9 mouse cellular contexts compared by ENCODE assay signal in genomic region chr15:91702991-91703715, GRCm38 (mm10). TPM values are rescaled to one million over a fixed set of nuclear protein-coding genes. Genes with fewer than 3 reads are reported as not detected.
DNase-seq lines count a peak whose midpoint lies in the region; ATAC-seq and TF ChIP-seq lines count a peak whose summit lies in the region.
"Had no signal": no experiment of that assay in that cellular context is flagged by ENCODE, and none has a peak within 500 bp of the region (broad histone marks: within the 10 kb centered on the region; RNA-seq: fewer than 3 reads in every experiment).

No protein-coding gene starts in this region.

- DNase-seq in 3T3-L1 (ENCODE audit: low read depth, low spot score) (peak; percentile 97), ES-E14 (ENCODE audit: low read depth, low spot score) (no peak)
- DNase-seq in cerebellum, adult 9-10 months, result peak; percentile 66
- peak; percentile 62 to 74 for DNase-seq in heart, adult 2 months
- peak; percentile 53 for DNase-seq in lung, postnatal 14 days
- no peak for DNase-seq in thymus, postnatal 36 days
- no peak for DNase-seq in urinary bladder, adult 2 months (ENCODE audit: low spot score)

- H3K27me3 ChIP-seq in heart, adult 2 months (ENCODE audit: control insufficient read depth, insufficient read depth, low read length), result no peaks in the 10 kb centered on the region
- H3K27me3 ChIP-seq in kidney, embryonic 15.5 days, result no peaks in the 10 kb centered on the region
- H3K27me3 ChIP-seq: embryonic facial prominence, embryonic 12.5 days had no signal

- no peaks in the 10 kb centered on the region; the same call in 1 of the 2 replicates for H3K79me2 ChIP-seq in heart, adult 2 months (replicated peaks; ENCODE audit: control insufficient read depth, insufficient read depth, low read length)

- 0 out of 2 replicates have a peak, but pooled peaks have one; percentile 9 for TF ChIP-seq EP300 in heart, adult 2 months (IDR thresholded peaks at IDR 0.05; ENCODE audit: insufficient read depth, low read depth, low read length)

- 2% methylated on average over 8 of the region's 8 CpGs for WGBS in heart, adult 2 months
- 50% methylated on average over 8 of the region's 8 CpGs for WGBS in kidney, embryonic 15.5 days

- no peak for TF ChIP-seq POLR2A in heart, adult 2 months (IDR thresholded peaks at IDR 0.05; ENCODE audit: insufficient read depth, low read depth, low read length)

- no peak overlapping the region for H3K9ac ChIP-seq in ES-E14 (ENCODE audit: insufficient read depth, low read depth, low read length, poor library complexity, severe bottlenecking)
- no peak overlapping the region for H3K9ac ChIP-seq in heart, adult 2 months (ENCODE audit: low read depth, low read length)
- H3K9ac ChIP-seq in kidney, embryonic 15.5 days, result no peak overlapping the region
- H3K9ac ChIP-seq: embryonic facial prominence, embryonic 12.5 days had no signal

- in situ Hi-C loops in ES-E14 (cut with MboI; ENCODE audit: low sequenced_read_pairs in 2 of 2, unreplicated experiment in 2 of 2), result no loop called here

- no peak overlapping the region for H3K4me2 ChIP-seq in kidney, embryonic 15.5 days
- H3K4me2 ChIP-seq: embryonic facial prominence, embryonic 12.5 days had no signal

- intact Hi-C loops in heart, adult 2 months (cut with DNase I), result loop anchor here (1.0 kb wide), 1 partner anchor 94 kb away; no protein-coding TSS in a partner anchor

- ATAC-seq in kidney, embryonic 15.5 days (replicated peaks; ENCODE audit: low FRiP score), result peak; percentile 56; the same call in 1 of the 2 replicates

- peak; percentile 52 for TF ChIP-seq CTCF in heart, adult 2 months (IDR thresholded peaks at IDR 0.05)

- H3K27ac ChIP-seq in ES-E14 (ENCODE audit: insufficient read depth, low read depth, low read length, poor library complexity, severe bottlenecking), result no peak overlapping the region
- H3K27ac ChIP-seq in heart, adult 2 months, result peak overlapping the region; percentile 65
- H3K27ac ChIP-seq in kidney, embryonic 15.5 days, result no peak overlapping the region
- H3K27ac ChIP-seq: embryonic facial prominence, embryonic 12.5 days had no signal

- peaks cover 0 to 4% of the 10 kb centered on the region in 2 experiments; a peak in 2 of 4 replicates for H3K4me1 ChIP-seq in ES-E14 (ENCODE audit: control insufficient read depth in 2 of 2, insufficient read depth in 2 of 2, low read length in 2 of 2, poor library complexity in 1 of 2)
- peaks cover 5% of the 10 kb centered on the region for H3K4me1 ChIP-seq in heart, adult 2 months (ENCODE audit: control insufficient read depth, insufficient read depth, low read length)
- no peaks in the 10 kb centered on the region for H3K4me1 ChIP-seq in kidney, embryonic 15.5 days

- H3K9me3 ChIP-seq in ES-E14 (ENCODE audit: control insufficient read depth, insufficient read depth, low read depth, low read length), result no peaks in the 10 kb centered on the region
- H3K9me3 ChIP-seq in kidney, embryonic 15.5 days (replicated peaks), result no peaks in the 10 kb centered on the region
- H3K9me3 ChIP-seq: embryonic facial prominence, embryonic 12.5 days had no signal

- no peaks in the 10 kb centered on the region for H3K36me3 ChIP-seq in ES-E14 (ENCODE audit: control insufficient read depth, insufficient read depth, low read length, poor library complexity, severe bottlenecking)
- H3K36me3 ChIP-seq in heart, adult 2 months (ENCODE audit: control insufficient read depth, insufficient read depth, low read length), result peaks cover 9% of the 10 kb centered on the region
- no peaks in the 10 kb centered on the region; the same call in 1 of the 2 replicates for H3K36me3 ChIP-seq in kidney, embryonic 15.5 days
- H3K36me3 ChIP-seq: embryonic facial prominence, embryonic 12.5 days had no signal

- H3K4me3 ChIP-seq in ES-E14 (ENCODE audit: insufficient read depth in 1 of 2, low read depth in 1 of 2, low read length in 2 of 2, poor library complexity in 1 of 2, severe bottlenecking in 1 of 2), result no peak overlapping the region
- no peak overlapping the region for H3K4me3 ChIP-seq in heart, adult 2 months
- no peak overlapping the region for H3K4me3 ChIP-seq in kidney, embryonic 15.5 days (replicated peaks)
- H3K4me3 ChIP-seq: embryonic facial prominence, embryonic 12.5 days had no signal

TF ChIP-seq in ES-E14, 5 proteins besides CTCF, POLR2A, EP300 and RAD21:
- no peak for TF ChIP-seq ZC3H11A (IDR thresholded peaks at IDR 0.05; ENCODE audit: borderline replicate concordance, low read depth, low read length)
- TF ChIP-seq MAFK (IDR thresholded peaks at IDR 0.05; ENCODE audit: insufficient read depth, low read depth, low read length), result 0 out of 2 replicates have a peak, but pooled peaks have one; percentile 10

RNA-seq across cellular contexts. Expression of gene Lrrk2, which starts 30.2 kb away (rescaled TPM):
- total RNA-seq in ES-E14 (2012; rRNA removed), result 2.2 and 6.0 TPM in 2 replicates
- total RNA-seq in heart, adult 2 months (2021), result 10 to 100 TPM; 10.6 to 12.2 TPM
- 3.0 and 5.9 TPM in 2 replicates for polyA plus RNA-seq in heart, adult 2 months (2012; rRNA removed)
- 6.4 and 7.7 TPM in 2 replicates for polyA plus RNA-seq in kidney, embryonic 15.5 days (2015; fragmentation: Nextera tagmentation; extraction: Ambion mirVana)
- 10.4 TPM in 2 replicates for polyA plus RNA-seq in urinary bladder, adult 2 months (2012; rRNA removed)

Comparison
In these comparisons a context has a peak if more than half of its experiments do, and no peak if none do; other contexts are left out.
1. DNase-seq: peak in 3T3-L1 (single experiment), cerebellum, adult 9-10 months (single experiment), heart, adult 2 months (2 of 2) and lung, postnatal 14 days (single experiment); none in ES-E14 (single experiment), thymus, postnatal 36 days (0 of 2) and urinary bladder, adult 2 months (single experiment).